Mouse (Mus musculus) urinary bladder, adult 18-20 months (tissue): Measurements from ENCODE around the gene Fxyd2.
A peak's percentile ranks its signal among the peaks of the same experiment; 100 is the strongest.

Experiments
- DNase-seq, 2 experiments: peaks; one replicate each; pipeline ENCODE4 v3.0.0; 2022; ENCODE audit warnings: low spot score in 2 of 2, mixed read lengths in 2 of 2

The Fxyd2 gene

GRCm38 (mm10) chr9:45399434-45399833, at the start of gene Fxyd2:
Fxyd2 (plus strand) TSS chr9:45399669.
- DNase-seq, result no peak

GRCm38 (mm10) chr9:45349851-45350250, 49.6 kb upstream of the Fxyd2 start:
- no peak for DNase-seq

GRCm38 (mm10) chr9:45355192-45355591, 44.3 kb upstream of the Fxyd2 start:
- no peak for DNase-seq

GRCm38 (mm10) chr9:45358356-45358755, 41.1 kb upstream of the Fxyd2 start:
- no peak for DNase-seq

- DNase-seq, result no peak
Measured at GRCm38 (mm10) chr9:45362051-45362461, 37.4 kb upstream of the Fxyd2 start.

- no peak for DNase-seq
Measured at GRCm38 (mm10) chr9:45363639-45364214, 35.7 kb upstream of the Fxyd2 start.

- DNase-seq, result no peak
Measured at GRCm38 (mm10) chr9:45367716-45368115, 31.8 kb upstream of the Fxyd2 start.

GRCm38 (mm10) chr9:45368341-45368901, 31.0 kb upstream of the Fxyd2 start:
- no peak for DNase-seq

GRCm38 (mm10) chr9:45370117-45370561, 29.3 kb upstream of the Fxyd2 start, which contains the start of gene Fxyd6:
Fxyd6 (plus strand) TSS chr9:45370185.
- DNase-seq, result peak; percentile 33 to 54

- DNase-seq, result no peak
Measured at GRCm38 (mm10) chr9:45370616-45371336, 28.7 kb upstream of the Fxyd2 start.

- no peak for DNase-seq
Measured at GRCm38 (mm10) chr9:45371337-45371707, 28.1 kb upstream of the Fxyd2 start.

- no peak for DNase-seq
Measured at GRCm38 (mm10) chr9:45373896-45374295, 25.6 kb upstream of the Fxyd2 start.

- no peak for DNase-seq
Measured at GRCm38 (mm10) chr9:45374988-45375502, 24.4 kb upstream of the Fxyd2 start.

GRCm38 (mm10) chr9:45376427-45376826, 23.0 kb upstream of the Fxyd2 start:
- DNase-seq, result no peak

- no peak for DNase-seq
Measured at GRCm38 (mm10) chr9:45376883-45377282, 22.6 kb upstream of the Fxyd2 start.

GRCm38 (mm10) chr9:45380411-45381251, 18.8 kb upstream of the Fxyd2 start:
- DNase-seq, result no peak

GRCm38 (mm10) chr9:45382336-45382735, 17.1 kb upstream of the Fxyd2 start:
- DNase-seq, result no peak

GRCm38 (mm10) chr9:45382834-45383233, 16.6 kb upstream of the Fxyd2 start:
- DNase-seq, result no peak

- DNase-seq, result no peak
Measured at GRCm38 (mm10) chr9:45383883-45384282, 15.6 kb upstream of the Fxyd2 start.

- no peak for DNase-seq
Measured at GRCm38 (mm10) chr9:45386698-45387097, 12.8 kb upstream of the Fxyd2 start.

GRCm38 (mm10) chr9:45388385-45388994, 11.0 kb upstream of the Fxyd2 start:
- peak; percentile 80 to 85 for DNase-seq
